Comparison of ENCODE assay signal across 32 mouse cellular contexts in the genomic region with DNA sequence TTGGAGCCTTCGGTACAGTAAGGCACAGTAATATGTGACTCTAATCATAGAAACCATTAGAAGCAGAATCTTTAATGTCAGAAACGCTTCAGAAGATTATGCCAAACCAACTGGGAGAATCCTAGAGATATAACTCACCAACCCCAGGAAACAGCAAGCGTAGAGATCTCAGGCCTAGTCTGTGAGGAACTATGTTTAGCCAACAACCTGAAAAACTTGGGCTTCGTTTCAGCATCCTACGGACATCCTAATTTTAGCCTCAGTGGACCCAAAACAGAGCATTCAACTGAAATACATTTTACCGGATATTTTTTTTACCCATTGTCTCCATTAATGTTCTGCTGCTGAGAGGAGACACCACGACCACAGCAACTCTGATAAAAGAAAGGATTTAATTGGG.
"Had no signal": no experiment of that assay in that cellular context is flagged by ENCODE, and none has a peak within 500 bp of the region (broad histone marks: within the 10 kb centered on the region; RNA-seq: fewer than 3 reads in every experiment).

No protein-coding gene starts in this region.

- H3K9me3 ChIP-seq: limb, embryonic 10.5 days; limb, embryonic 13.5 days; limb, embryonic 15.5 days; liver, embryonic 12.5 days; liver, embryonic 13.5 days; liver, embryonic 15.5 days; lung, embryonic 15.5 days; megakaryocyte, embryonic 14.5 days; midbrain, embryonic 10.5 days; midbrain, embryonic 12.5 days; midbrain, embryonic 13.5 days; midbrain, embryonic 15.5 days; neural tube, embryonic 12.5 days had no signal

- H3K4me1 ChIP-seq: limb, embryonic 12.5 days; limb, embryonic 13.5 days; limb, embryonic 15.5 days; lung, embryonic 15.5 days had no signal

- H3K36me3 ChIP-seq: limb, embryonic 10.5 days; limb, embryonic 12.5 days; limb, embryonic 13.5 days; limb, embryonic 15.5 days; liver, embryonic 12.5 days; liver, embryonic 13.5 days; liver, embryonic 15.5 days; lung, embryonic 15.5 days; midbrain, embryonic 10.5 days; midbrain, embryonic 12.5 days; midbrain, embryonic 13.5 days; midbrain, embryonic 15.5 days; neural tube, embryonic 12.5 days had no signal

- H3K4me2 ChIP-seq: limb, embryonic 12.5 days; limb, embryonic 13.5 days; limb, embryonic 15.5 days; liver, embryonic 11.5 days; liver, embryonic 12.5 days; liver, embryonic 13.5 days; liver, embryonic 15.5 days; lung, embryonic 14.5 days; lung, embryonic 15.5 days; midbrain, embryonic 11.5 days; midbrain, embryonic 12.5 days; midbrain, embryonic 13.5 days; midbrain, embryonic 15.5 days; neural tube, embryonic 12.5 days had no signal

- H3K27me3 ChIP-seq: limb, embryonic 12.5 days; limb, embryonic 13.5 days; limb, embryonic 15.5 days; liver, embryonic 12.5 days; liver, embryonic 13.5 days; liver, embryonic 15.5 days; lung, embryonic 15.5 days; megakaryocyte, embryonic 14.5 days; midbrain, embryonic 12.5 days; midbrain, embryonic 13.5 days; midbrain, embryonic 15.5 days; neural tube, embryonic 12.5 days had no signal

- ATAC-seq: liver, embryonic 12.5 days; liver, postnatal 0 days; lung, postnatal 0 days; midbrain, embryonic 13.5 days; midbrain, embryonic 15.5 days; midbrain, embryonic 16.5 days had no signal

- H3K4me3 ChIP-seq: limb, embryonic 10.5 days; limb, embryonic 12.5 days; limb, embryonic 13.5 days; limb, embryonic 15.5 days; liver, embryonic 12.5 days; liver, embryonic 13.5 days; liver, embryonic 15.5 days; lung, embryonic 15.5 days; megakaryocyte, embryonic 14.5 days; midbrain, embryonic 10.5 days; midbrain, embryonic 12.5 days; midbrain, embryonic 13.5 days; midbrain, embryonic 15.5 days; myocyte; neural tube, embryonic 12.5 days had no signal

- H3K27ac ChIP-seq: limb, embryonic 10.5 days; limb, embryonic 12.5 days; limb, embryonic 13.5 days; limb, embryonic 15.5 days; liver, embryonic 12.5 days; liver, embryonic 13.5 days; liver, embryonic 14.5 days; liver, embryonic 15.5 days; lung, embryonic 15.5 days; macrophage; midbrain, embryonic 10.5 days; midbrain, embryonic 12.5 days; midbrain, embryonic 13.5 days; midbrain, embryonic 15.5 days; neural tube, embryonic 12.5 days had no signal

- DNase-seq: left cerebral cortex, postnatal 4 days; liver; liver, embryonic 13.5 days; liver, postnatal 0 days; lung, adult 18-20 months; lung, adult 2 months; lung, embryonic 14.5 days; lung, postnatal 10 days; lung, postnatal 14 days; lung, postnatal 36 days; lung, postnatal 4 days; midbrain, embryonic 14.5 days had no signal

- H3K9ac ChIP-seq: limb, embryonic 12.5 days; limb, embryonic 13.5 days; limb, embryonic 15.5 days; liver, embryonic 12.5 days; liver, embryonic 13.5 days; liver, embryonic 14.5 days; liver, embryonic 15.5 days; liver, postnatal 0 days; lung, embryonic 14.5 days; lung, embryonic 15.5 days; midbrain, embryonic 12.5 days; midbrain, embryonic 13.5 days; midbrain, embryonic 15.5 days; neural tube, embryonic 12.5 days had no signal
